Mouse (Mus musculus) heart, postnatal 0 days (tissue): ENCODE results near the gene Snx5.

Experiments
- CTCF ChIP-seq: IDR thresholded peaks from 2 replicates; pipeline ENCODE4 v1.5.1; 2016; ENCODE audit warnings: antibody characterized with exemption, control low read depth, low read depth
- EP300 ChIP-seq: IDR thresholded peaks from 2 replicates; pipeline ENCODE4 v1.6.1; 2016; ENCODE audit warnings: antibody characterized with exemption, low read depth

DNA sequence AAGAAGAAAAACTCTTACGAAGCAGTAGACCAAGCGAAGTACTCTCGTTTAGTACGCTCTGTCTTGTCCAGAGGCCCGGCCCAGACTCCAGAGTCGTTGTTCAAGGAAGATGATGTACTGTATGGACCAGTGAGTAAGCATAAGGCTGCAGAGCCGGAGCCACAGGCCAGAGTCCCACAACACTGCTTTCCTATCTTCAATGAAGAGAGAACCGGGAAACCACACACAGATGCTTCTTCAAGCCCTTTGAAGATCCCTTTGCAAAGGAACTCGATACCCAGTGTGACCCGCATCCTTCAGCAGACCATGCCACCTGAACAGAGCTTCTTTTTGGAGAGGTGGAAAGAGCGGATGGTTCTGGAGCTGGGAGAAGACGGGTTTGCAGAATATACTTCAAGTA, 1.4 kb upstream of the Snx5 start:
- TF ChIP-seq CTCF (no peak), EP300 (no peak)
